Mouse (Mus musculus): Measurements from ENCODE around the gene Isg20l2. TPM values are rescaled to one million over a fixed set of nuclear protein-coding genes. Genes with fewer than 3 reads are reported as not detected.
"Not testable (repeated sequence)": the region's sequence is repeated elsewhere in the genome, so short reads cannot be mapped to it uniquely, and the experiment has no call there.

The Isg20l2 gene
- polyA plus RNA-seq, 1 experiment from 2014 or later: 17.2 TPM

DNA sequence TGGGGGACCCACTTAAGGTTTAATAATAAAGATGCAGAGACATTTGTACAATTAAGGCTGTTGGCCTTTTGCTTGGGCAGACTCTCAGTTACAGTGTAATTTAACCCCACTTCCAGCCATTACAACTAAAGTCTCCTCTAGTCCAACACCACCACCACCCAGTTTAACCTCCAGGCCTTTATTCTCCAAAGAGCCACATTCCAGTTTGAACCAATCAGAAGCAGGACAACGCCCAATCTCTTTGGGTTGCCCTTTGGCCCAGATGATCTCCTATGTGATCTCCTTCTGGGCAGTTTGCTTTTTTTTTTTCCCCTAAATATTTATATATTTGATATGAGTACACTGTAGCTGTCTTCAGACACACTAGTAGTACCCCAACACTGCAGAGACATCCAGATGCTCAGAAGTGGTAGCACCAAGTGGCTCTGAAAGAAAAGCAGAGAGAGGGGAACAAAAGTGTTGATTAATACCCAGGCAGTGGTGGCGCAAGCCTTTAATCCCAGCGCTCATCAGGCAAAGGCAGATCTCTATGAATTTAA lies 36.7 kb upstream of the Isg20l2 start:
- H3K4me2 ChIP-seq (ENCODE audit: low read depth, low read length): no peak overlapping the region
- H3K36me3 ChIP-seq (ENCODE audit: control insufficient read depth, insufficient read depth): no peaks in the 10 kb centered on the region
- H3K27me3 ChIP-seq (ENCODE audit: control insufficient read depth, insufficient read depth, low read depth, low read length): no peaks in the 10 kb centered on the region
- peak; percentile 27; the same call in 1 of the 2 replicates for ATAC-seq (ENCODE audit: low read depth)
- H3K4me1 ChIP-seq (ENCODE audit: control insufficient read depth, low read depth, low read length): peaks cover 9% of the 10 kb centered on the region
- no peaks in the 10 kb centered on the region for H3K9me3 ChIP-seq (replicated peaks; ENCODE audit: control insufficient read depth, low read length)
- 65% methylated on average over 3 of the region's 3 CpGs for WGBS (ENCODE audit: insufficient replicate concordance)
- no peak overlapping the region for H3K9ac ChIP-seq (ENCODE audit: low read depth, low read length)
- no peak overlapping the region for H3K4me3 ChIP-seq (ENCODE audit: low read depth, low read length)
- H3K27ac ChIP-seq (ENCODE audit: low read length): peak overlapping the region; percentile 24; the same call in 1 of the 2 replicates

DNA sequence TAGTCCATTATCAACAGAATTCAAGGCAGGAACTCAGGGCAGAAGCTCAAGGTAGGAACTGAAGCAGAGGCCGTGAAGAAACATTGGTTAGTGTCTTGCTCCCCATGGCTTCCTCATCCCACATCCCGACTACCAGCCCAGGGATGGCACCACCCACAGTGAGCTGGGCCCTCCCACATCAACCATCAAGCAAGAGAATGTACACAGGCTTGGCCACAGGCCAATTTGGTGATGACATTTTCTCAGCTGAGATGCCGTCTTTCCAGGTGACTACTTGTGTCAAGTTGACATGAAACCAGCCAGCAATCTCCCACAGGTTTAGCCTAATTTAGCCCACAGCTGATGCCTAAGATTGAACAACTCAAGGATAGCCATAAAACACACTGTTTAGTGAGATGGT lies 30.8 kb upstream of the Isg20l2 start:
- WGBS (ENCODE audit: insufficient replicate concordance): 67% methylated on average over 3 of the region's 3 CpGs
- no peak overlapping the region; the same call in 1 of the 2 replicates for H3K27ac ChIP-seq (ENCODE audit: low read length)
- H3K27me3 ChIP-seq (ENCODE audit: control insufficient read depth, insufficient read depth, low read depth, low read length): no peaks in the 10 kb centered on the region
- no peak overlapping the region for H3K4me3 ChIP-seq (ENCODE audit: low read depth, low read length)
- H3K9me3 ChIP-seq (replicated peaks; ENCODE audit: control insufficient read depth, low read length): no peaks in the 10 kb centered on the region
- peaks cover 37% of the 10 kb centered on the region for H3K4me1 ChIP-seq (ENCODE audit: control insufficient read depth, low read depth, low read length)
- no peak overlapping the region for H3K9ac ChIP-seq (ENCODE audit: low read depth, low read length)
- no peak overlapping the region for H3K4me2 ChIP-seq (ENCODE audit: low read depth, low read length)
- H3K36me3 ChIP-seq (ENCODE audit: control insufficient read depth, insufficient read depth): no peaks in the 10 kb centered on the region
- no peak for ATAC-seq (ENCODE audit: low read depth)

DNA sequence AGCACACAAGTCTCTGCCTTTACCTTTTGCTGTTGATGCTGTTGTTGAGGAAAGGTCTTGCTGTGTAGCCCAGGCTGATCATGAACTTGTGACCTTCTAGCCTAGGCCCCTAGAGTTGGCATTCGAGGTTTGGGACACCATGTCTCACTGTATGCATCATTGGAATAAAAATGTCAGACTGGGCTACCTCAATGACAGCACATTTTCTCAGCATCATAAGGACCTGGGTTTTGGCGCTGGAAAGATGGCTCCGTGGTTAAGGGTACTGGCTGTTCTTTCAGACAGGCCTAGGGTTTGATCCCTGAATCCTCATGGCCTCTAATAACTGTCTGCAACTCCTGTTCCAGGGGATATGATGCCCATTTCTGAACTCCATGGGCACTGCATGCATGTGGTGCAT lies 30.3 kb upstream of the Isg20l2 start:
- Histone ChIP-seq H3K27ac (ENCODE audit: low read length) (peak overlapping the region; percentile 26; the same call in 1 of the 2 replicates), H3K9ac (ENCODE audit: low read depth, low read length) (no peak overlapping the region), H3K27me3 (ENCODE audit: control insufficient read depth, insufficient read depth, low read depth, low read length) (no peaks in the 10 kb centered on the region), H3K36me3 (ENCODE audit: control insufficient read depth, insufficient read depth) (no peaks in the 10 kb centered on the region), H3K4me2 (ENCODE audit: low read depth, low read length) (no peak overlapping the region), H3K9me3 (replicated peaks; ENCODE audit: control insufficient read depth, low read length) (no peaks in the 10 kb centered on the region), H3K4me1 (ENCODE audit: control insufficient read depth, low read depth, low read length) (peaks cover 38% of the 10 kb centered on the region), H3K4me3 (ENCODE audit: low read depth, low read length) (no peak overlapping the region)
- no peak for ATAC-seq (ENCODE audit: low read depth)
- 86% methylated on average over 3 of the region's 3 CpGs for WGBS (ENCODE audit: insufficient replicate concordance)

DNA sequence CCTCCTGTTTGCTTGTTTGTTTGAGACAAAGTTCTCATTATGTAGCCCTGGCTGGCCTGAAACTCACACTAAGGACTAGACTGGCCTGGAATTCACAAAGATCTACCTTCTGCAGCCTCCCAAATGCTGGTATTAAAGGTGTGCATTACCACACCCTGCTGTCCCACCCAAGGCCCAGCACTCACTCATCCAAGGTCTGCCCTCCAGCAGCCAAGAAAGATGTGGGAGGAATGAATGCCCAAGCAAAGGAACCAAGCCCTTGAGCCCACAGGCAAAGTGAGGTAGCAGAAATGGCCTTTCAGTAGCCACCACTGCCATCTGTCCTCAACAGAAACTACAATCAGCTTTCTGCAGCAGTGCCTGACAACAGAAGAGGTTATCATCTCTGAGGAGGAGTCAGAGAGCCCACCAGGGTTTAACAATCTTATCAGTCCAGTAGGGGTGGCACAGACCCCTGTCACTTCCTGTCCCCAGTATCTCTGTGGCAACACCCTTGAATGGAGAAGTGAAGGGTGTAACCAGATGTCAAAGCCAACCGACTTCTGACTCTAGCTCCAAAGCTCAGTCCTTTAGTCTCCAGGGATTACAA lies 29.0 kb upstream of the Isg20l2 start:
- H3K27me3 ChIP-seq (ENCODE audit: control insufficient read depth, insufficient read depth, low read depth, low read length): no peaks in the 10 kb centered on the region
- H3K9ac ChIP-seq (ENCODE audit: low read depth, low read length): peak overlapping the region; percentile 46
- ATAC-seq (ENCODE audit: low read depth): peak; percentile 74
- H3K9me3 ChIP-seq (replicated peaks; ENCODE audit: control insufficient read depth, low read length): no peaks in the 10 kb centered on the region
- no peaks in the 10 kb centered on the region for H3K36me3 ChIP-seq (ENCODE audit: control insufficient read depth, insufficient read depth)
- peak overlapping the region; percentile 26 for H3K4me3 ChIP-seq (ENCODE audit: low read depth, low read length)
- H3K4me1 ChIP-seq (ENCODE audit: control insufficient read depth, low read depth, low read length): peaks cover 46% of the 10 kb centered on the region
- peak overlapping the region; percentile 91 for H3K27ac ChIP-seq (ENCODE audit: low read length)
- WGBS (ENCODE audit: insufficient replicate concordance): 0% methylated on average over 1 of the region's 1 CpGs
- peak overlapping the region; percentile 69 for H3K4me2 ChIP-seq (ENCODE audit: low read depth, low read length)

DNA sequence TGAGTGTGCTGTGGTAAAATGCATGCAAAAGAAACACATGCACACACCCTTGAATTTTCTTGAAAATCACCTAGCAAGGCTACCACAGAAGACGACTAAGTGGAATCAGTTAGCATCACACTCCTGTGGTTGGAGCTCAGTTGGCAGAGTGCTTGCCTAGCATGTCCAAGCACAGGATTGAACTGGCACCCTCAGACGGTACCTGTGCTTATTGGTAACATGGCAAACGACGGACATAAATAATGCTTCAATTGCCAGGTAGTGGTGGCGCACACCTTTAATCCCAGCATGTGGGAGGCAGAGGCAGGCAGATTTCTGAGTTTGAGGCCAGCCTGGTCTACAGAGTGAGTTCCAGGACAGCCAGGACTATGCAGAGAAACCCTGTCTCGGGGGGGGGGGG lies 28.2 kb upstream of the Isg20l2 start:
- peak overlapping the region; percentile 69 for H3K4me2 ChIP-seq (ENCODE audit: low read depth, low read length)
- H3K9ac ChIP-seq (ENCODE audit: low read depth, low read length): peak overlapping the region; percentile 46; the same call in 1 of the 2 replicates
- not testable (repeated sequence) for H3K36me3 ChIP-seq (ENCODE audit: control insufficient read depth, insufficient read depth); ATAC-seq (ENCODE audit: low read depth); H3K9me3 ChIP-seq (replicated peaks; ENCODE audit: control insufficient read depth, low read length); H3K27me3 ChIP-seq (ENCODE audit: control insufficient read depth, insufficient read depth, low read depth, low read length); H3K4me3 ChIP-seq (ENCODE audit: low read depth, low read length)
- 38% methylated on average over 6 of the region's 6 CpGs for WGBS (ENCODE audit: insufficient replicate concordance)
- H3K27ac ChIP-seq (ENCODE audit: low read length): peak overlapping the region; percentile 91
- peaks cover 46% of the 10 kb centered on the region for H3K4me1 ChIP-seq (ENCODE audit: control insufficient read depth, low read depth, low read length)

DNA sequence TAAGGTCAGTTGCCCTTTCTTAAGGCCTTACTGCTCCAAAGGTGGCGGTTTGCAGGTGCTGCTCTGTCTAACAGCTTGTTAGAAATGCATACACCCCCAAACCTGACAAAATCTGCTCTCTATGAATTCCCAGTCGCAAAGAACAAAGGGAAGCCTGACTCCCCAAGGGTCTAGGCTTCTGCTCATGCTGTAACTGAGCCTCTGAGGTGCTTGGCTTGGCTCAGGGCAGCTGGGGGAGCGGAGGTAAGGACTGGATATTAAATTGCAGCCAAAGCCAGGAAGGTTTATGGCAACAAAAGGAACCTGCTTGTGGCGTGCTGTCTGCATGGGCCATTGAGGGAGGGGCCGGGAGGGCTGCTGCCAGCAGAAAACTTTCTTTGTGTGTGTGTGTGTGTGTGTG lies 26.3 kb upstream of the Isg20l2 start:
- no peaks in the 10 kb centered on the region for H3K36me3 ChIP-seq (ENCODE audit: control insufficient read depth, insufficient read depth)

DNA sequence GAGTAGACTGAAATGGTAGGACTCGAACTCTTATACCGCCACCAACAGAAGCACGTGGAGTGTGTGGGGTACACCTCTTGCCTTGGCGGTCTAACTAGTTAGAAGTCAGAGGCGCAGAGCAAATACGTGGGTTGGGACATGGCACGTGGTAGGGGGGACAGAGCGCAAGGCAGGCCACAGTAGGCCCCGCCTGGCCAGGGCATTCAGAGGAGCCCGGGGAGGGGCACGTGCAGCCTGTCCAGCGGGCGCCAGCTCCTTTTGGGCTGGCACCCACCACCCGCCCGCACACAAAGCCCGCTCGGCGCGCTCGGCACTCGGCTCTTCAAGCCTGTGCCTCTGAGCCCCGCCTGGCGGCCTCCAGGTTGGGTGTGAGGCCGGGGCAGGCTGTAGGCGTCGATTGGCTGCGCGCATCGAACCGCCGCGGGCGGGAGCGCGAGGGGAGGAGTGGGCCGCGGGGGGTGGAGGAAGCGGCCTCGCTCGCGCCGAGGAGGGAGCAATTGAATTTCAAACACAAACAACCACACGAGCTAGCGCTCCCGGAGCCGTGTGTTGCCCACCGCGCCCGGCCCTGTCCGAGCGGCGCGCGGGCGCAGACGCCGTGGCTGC lies 24.1 kb upstream of the Isg20l2 start, which contains the start of gene Hdgf:
TSS of gene Hdgf (plus strand) at position 442 of the 606 bp plus-strand sequence.
- Histone ChIP-seq H3K27me3 (ENCODE audit: control insufficient read depth, insufficient read depth, low read depth, low read length) (no peaks in the 10 kb centered on the region), H3K36me3 (ENCODE audit: control insufficient read depth, insufficient read depth) (no peaks in the 10 kb centered on the region), H3K4me2 (ENCODE audit: low read depth, low read length) (peak within 1 kb of the TSS; percentile 76), H3K27ac (ENCODE audit: low read length) (peak within 1 kb of the TSS; percentile 93), H3K9ac (ENCODE audit: low read depth, low read length) (peak within 1 kb of the TSS; percentile 98), H3K4me1 (ENCODE audit: control insufficient read depth, low read depth, low read length) (peaks cover 62% of the 10 kb centered on the region), H3K9me3 (replicated peaks; ENCODE audit: control insufficient read depth, low read length) (no peaks in the 10 kb centered on the region), H3K4me3 (ENCODE audit: low read depth, low read length) (peak within 1 kb of the TSS; percentile 99)
- 0% methylated on average over 45 of the region's 57 CpGs for WGBS (ENCODE audit: insufficient replicate concordance)
- peak; percentile 85 for ATAC-seq (ENCODE audit: low read depth)

More for the DNA sequence above, 26.3 kb upstream of the Isg20l2 start:
- H3K9ac ChIP-seq (ENCODE audit: low read depth, low read length): 0 out of 2 replicates have a peak overlapping the region, but pooled peaks have one; percentile 1
- no peak for ATAC-seq (ENCODE audit: low read depth)
- H3K27me3 ChIP-seq (ENCODE audit: control insufficient read depth, insufficient read depth, low read depth, low read length): no peaks in the 10 kb centered on the region
- H3K9me3 ChIP-seq (replicated peaks; ENCODE audit: control insufficient read depth, low read length): no peaks in the 10 kb centered on the region
- WGBS (ENCODE audit: insufficient replicate concordance): 57% methylated on average over 5 of the region's 5 CpGs
- peak overlapping the region; percentile 25; the same call in 1 of the 2 replicates for H3K27ac ChIP-seq (ENCODE audit: low read length)
- no peak overlapping the region for H3K4me2 ChIP-seq (ENCODE audit: low read depth, low read length)
- H3K4me1 ChIP-seq (ENCODE audit: control insufficient read depth, low read depth, low read length): peaks cover 57% of the 10 kb centered on the region
- no peak overlapping the region for H3K4me3 ChIP-seq (ENCODE audit: low read depth, low read length)

DNA sequence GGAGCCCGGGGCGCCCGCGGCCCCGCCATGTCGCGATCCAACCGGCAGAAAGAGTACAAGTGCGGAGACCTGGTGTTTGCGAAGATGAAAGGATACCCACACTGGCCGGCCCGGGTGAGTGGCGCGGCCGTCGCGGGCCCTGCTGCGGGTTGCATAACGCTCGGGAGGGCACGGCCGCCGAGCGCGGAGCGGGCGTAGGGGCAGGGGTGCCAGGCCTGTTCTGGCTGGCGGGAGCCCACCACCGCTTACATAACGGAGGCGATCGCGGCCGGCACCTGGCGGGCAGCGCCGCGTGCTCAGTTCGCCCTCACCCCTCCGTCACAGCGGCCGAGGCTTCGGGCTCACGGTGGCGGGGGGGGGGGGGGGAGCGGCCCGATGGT lies 23.5 kb upstream of the Isg20l2 start:
- WGBS (ENCODE audit: insufficient replicate concordance): under 1% methylated on average over 45 of the region's 47 CpGs
- Histone ChIP-seq H3K4me1 (ENCODE audit: control insufficient read depth, low read depth, low read length) (peaks cover 62% of the 10 kb centered on the region), H3K4me2 (ENCODE audit: low read depth, low read length) (peak overlapping the region; percentile 76), H3K4me3 (ENCODE audit: low read depth, low read length) (peak overlapping the region; percentile 99), H3K36me3 (ENCODE audit: control insufficient read depth, insufficient read depth) (no peaks in the 10 kb centered on the region), H3K27me3 (ENCODE audit: control insufficient read depth, insufficient read depth, low read depth, low read length) (no peaks in the 10 kb centered on the region), H3K27ac (ENCODE audit: low read length) (peak overlapping the region; percentile 93), H3K9ac (ENCODE audit: low read depth, low read length) (peak overlapping the region; percentile 98), H3K9me3 (replicated peaks; ENCODE audit: control insufficient read depth, low read length) (no peaks in the 10 kb centered on the region)
- ATAC-seq (ENCODE audit: low read depth): peak; percentile 5
